Mouse (Mus musculus): ENCODE data around the gene Ubl4b.
A peak's percentile ranks its signal among the peaks of the same experiment; 100 is the strongest.

Gene Ubl4b

GRCm38 (mm10) chr3:107567766-107568165 is 12.9 kb upstream of the Ubl4b start:
- DNase-seq (ENCODE audit: low read depth), result no peak

- DNase-seq (ENCODE audit: low read depth), result no peak
Measured at GRCm38 (mm10) chr3:107565331-107565730, 10.5 kb upstream of the Ubl4b start.

GRCm38 (mm10) chr3:107563880-107564279 is 9.0 kb upstream of the Ubl4b start:
- DNase-seq (ENCODE audit: low read depth), result no peak

GRCm38 (mm10) chr3:107562591-107562990 is 7.7 kb upstream of the Ubl4b start:
- DNase-seq (ENCODE audit: low read depth), result no peak

GRCm38 (mm10) chr3:107562104-107562503 is 7.2 kb upstream of the Ubl4b start:
- no peak for DNase-seq (ENCODE audit: low read depth)

GRCm38 (mm10) chr3:107559183-107559582 is 4.3 kb upstream of the Ubl4b start:
- no peak for DNase-seq (ENCODE audit: low read depth)

- DNase-seq (ENCODE audit: low read depth), result no peak
Measured at GRCm38 (mm10) chr3:107558740-107559139, 3.9 kb upstream of the Ubl4b start.

GRCm38 (mm10) chr3:107550409-107551049 is 4.3 kb downstream of the Ubl4b start:
- peak; percentile 34 for DNase-seq (ENCODE audit: low read depth)

- no peak for DNase-seq (ENCODE audit: low read depth)
Measured at GRCm38 (mm10) chr3:107546956-107547355, 7.9 kb downstream of the Ubl4b start.

- DNase-seq (ENCODE audit: low read depth), result no peak
Measured at GRCm38 (mm10) chr3:107545716-107546412, 9.0 kb downstream of the Ubl4b start.

- DNase-seq (ENCODE audit: low read depth), result no peak
Measured at GRCm38 (mm10) chr3:107545278-107545677, 9.6 kb downstream of the Ubl4b start.

GRCm38 (mm10) chr3:107543158-107544080 is 11.5 kb downstream of the Ubl4b start:
- DNase-seq (ENCODE audit: low read depth), result no peak

- DNase-seq (ENCODE audit: low read depth), result no peak
Measured at GRCm38 (mm10) chr3:107542584-107542983, 12.3 kb downstream of the Ubl4b start.

- no peak for DNase-seq (ENCODE audit: low read depth)
Measured at GRCm38 (mm10) chr3:107537504-107537889, 17.4 kb downstream of the Ubl4b start.

GRCm38 (mm10) chr3:107536810-107537503 is 17.9 kb downstream of the Ubl4b start:
- DNase-seq (ENCODE audit: low read depth), result no peak

GRCm38 (mm10) chr3:107534951-107535350 is 19.9 kb downstream of the Ubl4b start:
- DNase-seq (ENCODE audit: low read depth), result no peak

- no peak for DNase-seq (ENCODE audit: low read depth)
Measured at GRCm38 (mm10) chr3:107533532-107533931, 21.3 kb downstream of the Ubl4b start.

- DNase-seq (ENCODE audit: low read depth), result no peak
Measured at GRCm38 (mm10) chr3:107530581-107530980, 24.3 kb downstream of the Ubl4b start.

GRCm38 (mm10) chr3:107529182-107529581 is 25.7 kb downstream of the Ubl4b start:
- no peak for DNase-seq (ENCODE audit: low read depth)

- DNase-seq (ENCODE audit: low read depth), result no peak
Measured at GRCm38 (mm10) chr3:107528401-107529118, 26.3 kb downstream of the Ubl4b start.

GRCm38 (mm10) chr3:107524547-107524946 is 30.3 kb downstream of the Ubl4b start:
- no peak for DNase-seq (ENCODE audit: low read depth)

All from c-Kit-positive CD71-positive TER-119-negative erythroid progenitor cells, embryonic 14.5 days (primary cell).